Mouse (Mus musculus): ENCODE data around the gene Glipr1l1.
"Not testable (repeated sequence)": the region's sequence is repeated elsewhere in the genome, so short reads cannot be mapped to it uniquely, and the experiment has no call there.

Gene Glipr1l1

GRCm38 (mm10) chr10:112059702-112060582 is at the start of gene Glipr1l1:
Glipr1l1 (plus strand) TSS chr10:112060189.
- in situ Hi-C loops (cut with MseI, MboI), result no loop called here

- in situ Hi-C loops (cut with MseI, MboI), result no loop called here
Measured at GRCm38 (mm10) chr10:112023585-112023984, 36.4 kb upstream of the Glipr1l1 start.

- in situ Hi-C loops (cut with MseI, MboI), result not testable (repeated sequence)
Measured at GRCm38 (mm10) chr10:112028689-112029088, 31.3 kb upstream of the Glipr1l1 start.

GRCm38 (mm10) chr10:112043523-112043922 is 16.5 kb upstream of the Glipr1l1 start:
- in situ Hi-C loops (cut with MseI, MboI), result not testable (repeated sequence)

DNA sequence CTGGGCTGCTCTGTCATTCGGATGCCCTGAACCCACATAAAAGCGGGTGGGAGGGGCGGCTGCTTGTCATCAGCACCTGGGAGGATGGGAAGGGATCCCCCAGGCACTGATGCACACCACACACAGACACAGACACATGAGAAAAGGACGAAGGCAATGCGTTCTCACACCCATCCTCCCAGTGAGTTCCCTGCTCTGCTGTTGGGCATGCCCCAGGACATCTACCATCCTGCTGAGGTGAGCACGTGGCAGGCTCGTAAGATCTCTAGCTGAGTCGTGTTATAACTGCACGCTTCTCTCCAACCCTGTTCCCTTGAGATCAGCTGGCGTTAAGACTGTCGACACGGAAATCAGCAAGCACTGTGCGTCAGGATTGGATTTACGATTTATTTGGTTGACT is 15.7 kb upstream of the Glipr1l1 start:
- in situ Hi-C loops (cut with MseI, MboI), result not testable (repeated sequence)

- in situ Hi-C loops (cut with MseI, MboI), result no loop called here
Measured at GRCm38 (mm10) chr10:112051220-112051619, 8.8 kb upstream of the Glipr1l1 start.

DNA sequence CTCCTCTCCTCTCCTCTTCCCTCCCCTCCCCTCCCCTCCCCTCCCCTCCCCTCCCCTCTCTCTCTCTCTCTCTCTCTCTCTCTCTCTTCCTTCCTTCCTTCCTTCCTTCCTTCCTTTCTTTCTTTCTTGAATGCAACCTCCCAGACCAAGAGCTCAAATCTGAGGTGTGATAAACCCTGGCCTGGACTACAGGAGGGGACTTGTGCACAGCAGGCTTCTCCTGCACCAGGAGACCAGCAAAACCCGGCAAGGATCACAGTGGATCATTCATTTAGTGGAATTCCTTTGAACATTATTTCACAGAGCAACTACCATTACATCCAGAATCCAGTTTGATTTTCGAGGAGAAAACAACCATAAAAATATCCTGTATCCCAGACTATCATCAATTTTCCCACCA is 8.0 kb upstream of the Glipr1l1 start:
- in situ Hi-C loops (cut with MseI, MboI), result not testable (repeated sequence)

GRCm38 (mm10) chr10:112060583-112060934 is 570 bp downstream of the Glipr1l1 start:
- in situ Hi-C loops (cut with MseI, MboI), result not testable (repeated sequence)

GRCm38 (mm10) chr10:112080044-112080443 is 20.1 kb downstream of the Glipr1l1 start:
- in situ Hi-C loops (cut with MseI, MboI), result no loop called here

- in situ Hi-C loops (cut with MseI, MboI), result no loop called here
Measured at GRCm38 (mm10) chr10:112083157-112083556, 23.2 kb downstream of the Glipr1l1 start, which contains the start of gene Glipr1l2. Glipr1l2 (plus strand) TSS chr10:112083354.

GRCm38 (mm10) chr10:112105785-112106184 is 45.8 kb downstream of the Glipr1l1 start:
- in situ Hi-C loops (cut with MseI, MboI), result loop anchor here (5.0 to 10.0 kb wide), 2 partner anchors 118 to 131 kb away; partner anchors contain the start of gene Krr1 (in 1 of the 2)

DNA sequence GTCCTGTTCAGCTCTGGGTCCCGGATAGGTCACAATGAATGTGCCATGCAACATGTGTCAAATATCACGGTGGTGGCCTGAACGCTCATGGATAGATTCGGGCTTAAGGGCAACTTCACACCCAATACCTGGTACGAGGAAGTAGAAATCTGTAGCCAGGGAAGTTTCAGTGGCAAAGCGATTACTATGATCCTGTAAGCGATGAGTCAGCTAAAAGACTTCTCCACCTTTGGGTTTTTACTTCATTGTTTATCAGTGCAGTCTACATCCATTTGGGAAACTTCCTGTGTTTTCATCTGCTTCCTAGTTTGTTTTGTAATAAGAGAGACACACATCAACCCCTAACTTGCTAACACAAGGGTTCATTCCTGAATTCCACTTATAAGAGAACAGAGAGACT is 50.4 kb downstream of the Glipr1l1 start:
- in situ Hi-C loops (cut with MseI, MboI), result no loop called here

GRCm38 (mm10) chr10:112125090-112125489 is 65.1 kb downstream of the Glipr1l1 start:
- in situ Hi-C loops (cut with MseI, MboI), result not testable (repeated sequence)

DNA sequence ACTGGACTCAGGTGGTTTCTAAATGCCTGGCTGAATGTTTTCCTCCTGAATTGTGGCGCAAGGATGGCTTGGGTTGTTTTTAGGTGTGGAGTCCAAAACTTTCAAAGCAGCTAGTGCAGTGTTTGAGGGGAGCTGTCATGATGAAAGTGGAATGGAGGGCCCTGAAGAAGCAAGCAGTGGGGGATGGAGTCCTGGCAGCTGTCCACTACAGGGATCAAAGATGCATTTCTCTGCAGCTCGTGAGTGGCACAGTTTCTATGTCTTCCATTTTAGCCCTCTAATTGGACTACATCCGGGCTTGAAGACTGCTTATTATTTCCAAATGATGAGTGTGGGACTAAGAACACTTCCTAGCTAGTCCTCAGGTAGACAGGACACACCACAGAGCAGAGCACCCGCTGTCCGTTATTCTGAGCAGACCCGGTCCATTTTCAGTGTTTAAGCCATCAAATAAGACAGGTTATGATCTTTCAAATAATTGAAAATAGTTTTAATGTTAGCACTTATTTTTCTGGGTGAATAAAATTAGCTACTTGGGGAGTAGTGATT is 67.8 kb downstream of the Glipr1l1 start:
- in situ Hi-C loops (cut with MseI, MboI), result not testable (repeated sequence)

Measured in mouse trophoblast stem cell (cell line).